Mouse (Mus musculus): ENCODE results near the gene Ptger1.

DNA sequence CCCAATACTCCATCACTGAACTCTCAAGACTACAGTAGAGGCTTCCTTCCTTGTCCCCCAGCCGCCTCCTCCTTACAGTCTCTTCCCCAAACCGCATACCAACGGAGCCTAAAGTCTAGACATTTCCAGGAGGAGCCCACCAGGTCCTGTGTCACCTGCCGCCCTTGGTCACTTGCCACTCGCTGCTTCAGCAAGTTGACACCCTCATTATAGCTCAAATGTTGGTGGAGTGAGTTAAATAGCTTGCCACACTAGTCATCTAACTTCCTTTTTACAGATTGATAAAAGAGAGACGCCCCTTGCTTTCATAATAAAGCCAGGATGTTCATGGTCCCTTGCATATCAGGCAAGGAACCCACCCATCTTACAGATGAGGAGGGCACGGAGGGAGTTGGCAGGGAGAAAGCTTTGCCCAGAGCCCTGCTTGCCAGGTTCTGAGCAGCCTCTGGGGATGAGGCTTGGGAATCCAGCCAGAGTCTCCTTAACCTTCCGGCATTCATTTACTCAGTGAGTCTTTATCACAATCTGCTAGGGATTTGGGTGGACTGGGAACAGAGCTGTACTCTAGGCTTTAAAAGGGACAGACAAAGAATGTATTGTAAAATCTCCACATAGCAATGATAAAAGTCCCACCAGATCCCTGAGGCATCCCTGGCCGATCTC lies 34.1 kb downstream of the Ptger1 start:
- TF ChIP-seq CTCF (IDR thresholded peaks at IDR 0.05; ENCODE audit: low read depth) = no peak
- TF ChIP-seq EP300 (IDR thresholded peaks at IDR 0.05; ENCODE audit: low read depth) = no peak
